Mouse (Mus musculus): Measurements from ENCODE around the gene Camta1. TPM values are rescaled to one million over a fixed set of nuclear protein-coding genes. Genes with fewer than 3 reads are reported as not detected.
"Not testable (repeated sequence)": the region's sequence is repeated elsewhere in the genome, so short reads cannot be mapped to it uniquely, and the experiment has no call there.

The Camta1 gene
- total RNA-seq, 2 experiments from 2014 or later = 91.0 to 104 TPM

DNA sequence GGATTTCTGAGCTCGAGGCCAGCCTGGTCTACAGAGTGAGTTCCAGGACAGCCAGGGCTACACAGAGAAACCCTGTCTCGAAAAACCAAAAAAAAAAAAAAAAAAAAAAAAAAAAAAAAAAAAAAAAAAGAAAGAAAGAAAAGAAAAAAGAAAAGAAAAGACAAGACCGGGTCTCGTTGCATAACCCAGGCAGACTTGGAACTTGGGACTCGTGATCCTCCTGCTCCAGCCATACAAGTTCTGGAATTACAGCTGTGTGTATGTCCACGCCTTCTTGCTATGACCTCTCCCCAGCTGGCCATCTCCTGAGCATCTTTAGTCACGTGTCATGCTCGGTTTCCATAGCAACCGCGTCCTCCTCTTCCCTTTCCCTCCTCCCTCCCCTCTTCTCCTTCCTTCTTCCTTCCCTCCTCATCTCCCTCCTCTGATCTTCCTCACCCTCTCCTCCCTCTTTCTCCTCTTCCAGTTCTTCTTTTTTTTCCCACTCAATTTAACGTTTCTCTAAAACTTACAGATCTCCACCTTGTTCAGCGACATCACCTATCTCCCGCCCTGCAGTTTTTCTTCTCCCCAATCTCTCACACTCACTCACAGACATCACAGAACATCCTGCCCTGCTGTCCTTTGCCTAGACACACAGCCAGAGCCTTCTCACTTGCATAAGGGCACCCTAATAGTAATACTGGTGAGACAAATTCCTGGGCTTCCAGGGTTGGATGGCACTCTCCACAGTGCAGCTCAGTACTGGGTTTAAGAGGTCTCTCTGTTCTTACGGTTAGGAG lies 934.6 kb downstream of the Camta1 start:
- no peak for DNase-seq

DNA sequence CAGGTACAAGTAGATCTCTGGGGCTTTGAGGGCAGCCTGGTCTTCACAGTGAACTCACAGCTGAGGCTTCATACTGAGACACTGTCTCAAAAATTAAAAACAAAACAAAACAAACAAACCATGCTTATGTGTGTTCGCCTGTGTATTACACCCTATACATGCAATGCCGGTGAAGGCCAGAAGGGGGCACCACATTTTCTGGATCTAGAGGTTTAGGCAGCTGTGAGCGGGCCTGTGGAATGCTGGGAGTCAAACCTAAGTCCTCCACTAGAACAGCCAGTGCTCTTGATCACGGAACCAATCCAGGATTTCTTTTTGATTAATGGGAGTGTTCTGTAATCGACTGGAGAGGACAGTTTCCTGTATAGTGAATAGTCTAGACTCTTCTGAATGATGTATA lies 935.8 kb downstream of the Camta1 start:
- no peak for DNase-seq

DNA sequence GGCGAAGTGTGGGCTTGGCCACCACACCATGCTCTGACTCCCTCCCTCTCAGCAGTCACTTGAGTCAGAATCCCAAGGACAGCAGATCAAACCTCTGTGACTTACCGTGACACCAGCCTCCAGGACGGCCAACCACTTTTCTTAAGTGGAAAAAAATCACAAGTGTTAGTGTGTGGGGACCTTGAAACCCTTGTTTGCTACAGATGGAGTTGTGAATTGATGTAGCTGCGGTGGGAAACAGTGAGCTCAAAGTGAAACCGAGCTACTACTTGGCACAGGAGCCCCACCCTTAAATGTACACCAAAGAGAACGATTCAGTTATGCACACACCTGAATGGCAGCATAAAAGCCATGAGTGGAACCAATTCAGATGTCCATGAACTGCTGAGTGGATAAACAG lies 936.7 kb downstream of the Camta1 start:
- DNase-seq = no peak

DNA sequence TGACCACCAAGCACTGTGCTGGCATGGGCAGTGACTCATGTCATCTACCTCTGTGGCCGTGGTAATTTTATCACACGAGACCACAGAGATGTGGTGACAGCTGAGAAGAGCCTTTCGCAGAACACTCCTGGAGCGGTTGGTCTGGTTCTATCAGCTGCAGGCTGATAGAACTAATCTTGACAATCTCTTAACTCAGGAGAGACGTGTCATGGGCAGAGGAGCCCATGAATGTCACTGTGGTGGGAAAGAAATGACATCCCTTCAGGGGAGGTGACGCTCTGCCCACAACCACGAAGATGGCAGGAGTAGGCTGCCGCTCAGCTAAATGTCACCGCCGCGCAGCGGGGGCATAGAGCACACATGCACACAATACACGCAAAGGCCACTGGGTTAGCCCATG lies 937.4 kb downstream of the Camta1 start:
- DNase-seq = no peak

DNA sequence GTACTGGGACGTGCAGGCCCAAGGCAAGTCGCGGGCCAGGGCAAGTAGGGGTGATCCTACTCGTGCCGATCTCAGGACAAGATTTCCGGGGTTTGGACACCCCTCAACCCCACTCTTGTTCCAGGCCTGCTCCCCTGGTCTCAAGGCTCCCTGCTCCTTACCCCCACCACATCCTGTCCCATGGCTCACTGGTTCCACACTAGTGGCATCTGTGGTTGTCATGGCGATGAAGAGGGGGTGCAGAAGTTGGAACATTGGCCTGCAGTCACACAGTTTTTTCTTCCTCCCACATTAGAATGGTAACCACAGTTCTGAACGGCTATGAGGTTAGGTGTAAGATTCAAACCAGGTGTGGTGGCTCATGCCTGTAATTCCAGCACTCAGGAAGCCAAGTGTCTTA lies 940.5 kb downstream of the Camta1 start:
- DNase-seq = no peak

DNA sequence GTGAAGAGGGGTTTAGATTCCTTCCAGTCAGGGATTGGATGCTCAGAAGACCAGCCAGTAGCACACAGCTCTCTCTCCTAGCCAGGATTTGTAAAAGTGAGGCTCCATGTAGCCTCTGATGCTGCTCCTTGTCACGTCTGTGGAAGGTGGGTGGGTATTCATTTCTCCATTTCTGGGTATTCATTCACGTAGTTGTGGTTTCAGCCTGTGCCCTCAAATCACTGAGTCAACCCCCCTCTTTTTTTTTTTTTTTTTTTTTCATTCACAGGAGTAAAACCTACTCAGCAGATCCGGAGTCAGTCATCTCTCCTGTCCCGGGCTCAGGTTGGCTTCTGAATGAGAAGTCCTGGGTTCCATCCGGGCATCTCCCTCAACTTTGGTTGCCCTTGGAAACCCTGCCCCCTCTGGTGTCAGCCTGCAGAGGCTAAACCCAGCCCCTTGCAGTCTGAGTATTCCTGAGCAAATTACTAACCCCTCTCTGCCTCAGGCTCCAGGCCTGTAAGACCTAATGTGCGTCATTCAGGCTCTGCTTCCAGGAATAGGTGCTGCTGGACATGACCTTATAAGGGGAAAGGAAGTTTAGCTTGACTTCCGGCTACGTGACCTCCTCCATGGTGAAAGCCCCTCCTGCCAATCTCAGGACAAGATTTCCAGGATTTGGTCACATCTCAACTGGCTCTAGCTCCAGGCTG lies 944.2 kb downstream of the Camta1 start:
- DNase-seq = no peak

DNA sequence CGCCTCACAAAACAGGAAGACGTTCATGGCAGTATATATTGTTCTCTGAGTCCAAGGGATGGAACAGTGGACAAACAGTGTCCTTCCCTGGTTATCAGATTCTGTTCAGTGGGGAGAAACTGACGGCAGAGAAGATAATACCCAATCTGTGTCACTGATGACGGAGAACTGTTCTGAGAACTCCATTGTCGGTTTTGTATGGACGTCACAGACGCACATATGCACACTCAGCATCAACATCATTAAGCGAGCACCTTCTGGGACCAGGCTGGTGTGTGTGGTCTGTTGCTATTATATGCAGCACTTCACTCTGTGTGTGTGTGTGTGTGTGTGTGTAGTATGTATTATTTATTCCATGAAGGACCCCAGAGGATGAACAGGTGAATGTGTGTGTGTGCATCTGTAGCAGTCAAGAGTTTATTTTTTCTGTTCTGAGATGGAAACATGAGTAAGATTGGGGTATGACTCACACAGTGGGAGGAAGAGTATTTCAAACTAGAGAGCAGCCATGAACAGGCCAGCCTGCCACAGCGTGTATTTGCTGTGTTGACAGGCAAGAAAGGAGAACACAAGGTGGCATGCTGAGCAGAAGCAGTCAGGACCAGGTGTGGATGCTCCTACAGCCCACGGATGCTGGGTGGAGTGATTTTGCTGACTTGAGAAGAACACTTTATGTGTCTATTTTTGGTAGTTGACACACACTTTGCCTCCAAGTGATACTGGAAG lies 946.3 kb downstream of the Camta1 start:
- no peak for DNase-seq

DNA sequence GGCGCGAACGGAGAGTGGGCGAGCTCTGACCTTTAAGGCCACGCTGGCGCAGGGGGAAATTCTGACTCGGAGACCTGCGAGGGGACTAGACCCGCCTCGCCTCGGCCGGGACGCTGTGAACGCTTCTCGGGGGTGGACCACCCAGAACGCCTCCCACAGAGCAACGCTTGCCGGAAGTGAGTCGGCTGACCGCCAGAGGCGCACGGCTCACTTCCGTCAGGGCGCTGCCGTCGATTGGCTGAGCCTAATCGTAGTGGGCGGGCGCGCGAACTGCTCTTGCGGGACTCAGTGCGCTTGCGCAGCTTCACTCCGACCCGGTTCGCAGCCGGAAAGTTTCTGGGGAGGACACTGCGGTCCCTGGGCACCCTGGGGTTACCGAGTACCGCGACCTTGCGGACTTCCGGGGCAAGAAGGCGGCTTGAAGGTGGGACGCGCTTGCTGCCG lies 947.4 kb downstream of the Camta1 start, which contains the start of the genes Park7 and Tnfrsf9:
TSS of gene Park7 (minus strand) at position 148 of the 444 bp plus-strand sequence.
TSS of gene Tnfrsf9 (plus strand) at position 273 of the 444 bp plus-strand sequence.
- peak; percentile 96 for DNase-seq

DNA sequence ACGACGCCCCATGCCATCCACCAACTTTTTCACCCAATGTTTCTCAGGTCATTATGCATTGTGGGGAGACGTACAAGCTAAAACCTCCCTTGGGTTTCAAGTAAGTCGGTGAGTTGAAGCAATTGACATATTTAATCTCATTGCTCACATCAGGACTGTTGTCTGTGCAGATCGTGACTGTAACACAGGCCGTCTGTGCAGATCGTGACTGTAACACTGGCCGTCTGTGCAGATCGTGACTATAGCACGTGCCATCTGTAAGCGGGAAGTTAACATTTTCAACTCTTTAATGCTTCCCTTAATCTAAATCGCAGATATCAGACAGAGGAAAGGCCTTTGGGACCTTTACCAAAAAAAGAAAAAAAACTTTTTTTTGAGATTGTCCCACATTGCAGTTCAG lies 947.9 kb downstream of the Camta1 start:
- DNase-seq = no peak

DNA sequence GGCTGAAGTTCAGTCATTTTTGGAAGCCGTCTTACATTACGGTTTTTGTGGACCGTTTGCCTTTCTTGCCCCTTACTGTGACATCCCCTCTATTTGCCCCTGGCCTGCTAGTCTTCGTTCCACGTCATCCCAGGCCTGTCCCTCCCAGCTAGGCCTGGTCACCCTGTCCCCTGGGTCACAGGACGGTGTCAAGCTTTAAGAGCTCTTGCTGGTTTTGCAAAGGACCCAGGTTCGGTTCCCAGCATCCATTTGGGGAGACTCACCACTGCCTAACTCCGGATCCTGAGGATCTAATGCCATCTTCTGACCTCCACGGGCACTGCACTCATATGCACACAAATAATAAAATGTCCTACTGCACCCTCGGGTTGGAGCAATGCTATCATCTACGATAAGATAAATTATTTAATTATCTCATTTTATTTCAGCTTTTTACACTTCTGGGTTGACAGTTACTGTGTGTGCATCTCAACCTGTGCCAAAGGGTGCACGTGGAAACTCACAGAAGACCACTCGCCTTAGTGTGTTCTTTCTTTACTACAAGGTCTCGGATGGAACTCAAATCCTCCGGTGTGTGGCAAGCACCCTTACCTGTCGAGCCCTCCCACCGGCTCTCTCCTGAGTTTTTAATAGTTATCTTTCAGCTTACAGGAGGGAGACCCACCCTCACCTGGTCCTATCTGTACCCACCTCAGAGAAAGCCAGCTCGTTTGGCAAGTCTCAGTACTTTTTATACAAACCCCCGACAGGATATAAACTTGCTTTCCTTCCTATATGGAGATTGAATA lies 951.3 kb downstream of the Camta1 start:
- DNase-seq = no peak

DNA sequence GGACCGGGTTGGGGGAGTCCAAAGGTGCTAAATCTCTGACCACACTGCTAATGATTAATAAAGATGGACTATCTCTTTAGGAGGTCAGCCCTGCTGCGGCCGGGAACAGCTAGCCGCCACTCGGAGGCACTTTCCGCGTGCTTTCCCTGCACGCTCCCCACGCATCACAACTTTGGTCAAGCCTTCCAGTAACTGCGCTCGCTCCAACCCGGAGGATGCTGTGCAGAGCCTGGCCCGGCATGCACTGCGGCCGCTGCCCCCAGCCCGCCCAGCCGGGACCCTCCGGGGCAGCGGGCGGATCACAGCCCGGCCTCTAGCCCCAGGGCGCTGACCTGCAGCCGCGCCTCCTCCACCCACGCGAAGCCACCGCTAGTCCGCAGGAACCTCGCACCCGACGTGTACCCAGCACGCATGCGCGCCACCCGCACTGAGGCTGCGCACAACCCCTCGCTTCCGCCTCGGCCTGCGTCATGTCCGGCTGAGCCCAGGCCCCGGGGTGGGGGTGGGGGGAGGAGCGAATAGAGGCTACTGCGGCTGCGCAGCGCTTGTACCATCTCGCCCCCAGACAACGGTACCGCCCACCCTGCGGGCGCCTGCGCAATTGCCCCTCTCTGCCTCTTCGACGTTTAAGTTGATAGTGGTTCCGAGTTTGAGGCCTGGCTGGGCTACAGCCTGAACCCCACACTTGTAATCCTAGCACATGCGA lies 952.1 kb downstream of the Camta1 start:
- DNase-seq = peak; percentile 99

DNA sequence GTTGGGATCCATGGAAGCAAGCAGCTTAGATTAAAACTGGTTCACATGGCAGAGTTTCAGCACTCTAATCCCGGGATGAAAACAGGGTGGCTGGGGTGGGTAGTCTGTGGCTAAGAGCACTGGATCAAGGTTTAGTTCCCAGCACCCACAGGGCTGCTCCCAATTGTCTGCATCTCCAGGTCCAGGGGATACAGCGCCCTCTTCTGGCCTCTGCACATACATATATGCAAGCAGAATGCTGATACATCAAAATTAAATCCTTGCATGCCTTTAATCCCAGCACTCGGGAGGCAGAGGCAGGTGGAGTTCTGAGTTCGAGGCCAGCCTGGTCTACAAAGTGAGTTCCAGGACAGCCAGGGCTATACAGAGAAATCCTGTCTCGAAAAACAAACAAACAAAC lies 953.2 kb downstream of the Camta1 start:
- DNase-seq = not testable (repeated sequence)

DNA sequence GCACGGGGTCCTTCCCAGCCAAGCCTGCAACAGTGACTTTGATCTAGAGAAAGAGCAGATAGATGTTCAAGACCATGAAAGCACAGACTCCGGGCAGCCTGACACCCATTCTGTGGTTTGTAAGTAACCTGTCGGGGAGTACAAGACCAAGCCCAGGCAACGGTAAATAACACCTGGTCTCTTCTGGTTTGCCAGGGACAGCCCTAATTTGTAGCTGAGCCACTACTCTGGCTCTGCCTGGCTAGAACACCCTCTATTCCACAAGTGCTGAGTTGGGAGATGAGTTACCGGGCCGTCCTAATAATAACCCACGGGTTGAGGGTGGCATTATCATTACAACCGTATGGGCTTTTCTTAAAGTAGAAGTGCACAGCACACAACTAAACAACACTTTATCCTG lies 954.6 kb downstream of the Camta1 start:
- peak; percentile 51 for DNase-seq

DNA sequence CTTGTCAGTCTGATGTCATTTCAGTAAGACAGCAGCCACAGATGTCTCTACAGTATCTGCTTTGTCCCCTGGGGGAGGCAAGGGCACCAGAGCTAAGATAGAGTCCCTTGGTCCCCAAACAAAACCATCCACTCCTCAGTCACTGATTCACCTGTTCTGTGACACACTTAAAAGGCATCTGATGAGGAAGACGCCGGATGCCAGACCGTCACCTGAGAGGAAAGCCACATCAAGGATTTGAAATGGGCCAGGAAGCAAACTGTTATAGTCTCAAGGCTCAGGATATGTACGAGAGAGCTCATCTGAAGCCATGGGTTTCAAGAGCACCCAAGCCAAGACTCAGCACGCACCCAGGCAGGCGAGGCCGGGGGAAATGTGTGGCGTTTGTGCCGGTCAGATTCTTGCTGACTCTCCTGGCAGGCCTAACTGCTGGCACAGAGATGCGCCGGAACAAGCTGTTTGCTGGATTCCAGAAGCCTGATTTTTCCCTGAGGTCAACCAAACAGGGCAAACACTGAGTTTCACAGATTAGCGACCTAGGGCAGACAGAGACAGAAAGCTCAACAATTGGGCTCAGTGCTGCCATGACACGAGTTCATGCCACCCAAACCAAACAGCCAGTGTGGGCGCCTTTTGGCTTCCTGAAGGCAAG lies 958.5 kb downstream of the Camta1 start:
- peak; percentile 78 for DNase-seq

DNA sequence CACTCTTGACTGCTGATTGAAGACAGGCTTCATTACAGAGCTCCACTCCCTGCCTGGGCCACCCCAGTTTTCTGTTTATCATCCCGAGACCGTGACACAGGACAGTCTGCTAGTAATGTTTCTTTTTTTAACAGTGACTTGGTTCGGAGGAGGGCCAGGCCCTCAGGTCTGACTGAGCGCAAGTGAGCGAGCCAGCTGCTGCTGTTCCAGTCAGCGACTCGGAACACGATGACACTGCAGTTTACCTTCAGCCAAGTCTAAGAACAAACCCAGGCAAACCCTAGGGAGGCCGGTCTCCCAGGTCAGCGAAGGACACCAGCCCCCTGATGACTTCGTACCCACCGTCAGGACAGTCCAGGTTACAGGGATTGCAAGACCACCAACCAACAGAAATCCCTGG lies 959.6 kb downstream of the Camta1 start:
- DNase-seq = peak; percentile 82

DNA sequence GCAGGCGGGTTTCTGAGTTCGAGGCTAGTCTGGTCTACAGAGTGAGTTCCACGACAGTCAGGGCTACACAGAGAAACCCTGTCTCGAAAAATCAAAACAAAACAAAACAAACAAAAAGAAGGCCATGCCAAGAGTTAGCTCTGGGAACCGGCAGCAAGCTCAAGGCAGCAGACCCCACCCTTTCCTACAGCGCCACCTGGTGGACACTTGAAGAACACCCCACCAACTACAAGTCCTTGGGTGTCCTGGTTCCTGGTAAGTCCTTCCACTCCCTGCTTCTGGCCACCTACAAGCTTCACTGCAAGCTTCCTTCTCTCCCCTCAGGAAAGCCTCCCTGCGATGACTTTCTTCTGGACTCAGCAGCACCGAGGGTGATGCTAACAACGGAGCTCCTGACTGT lies 960.0 kb downstream of the Camta1 start:
- DNase-seq = peak; percentile 78

DNA sequence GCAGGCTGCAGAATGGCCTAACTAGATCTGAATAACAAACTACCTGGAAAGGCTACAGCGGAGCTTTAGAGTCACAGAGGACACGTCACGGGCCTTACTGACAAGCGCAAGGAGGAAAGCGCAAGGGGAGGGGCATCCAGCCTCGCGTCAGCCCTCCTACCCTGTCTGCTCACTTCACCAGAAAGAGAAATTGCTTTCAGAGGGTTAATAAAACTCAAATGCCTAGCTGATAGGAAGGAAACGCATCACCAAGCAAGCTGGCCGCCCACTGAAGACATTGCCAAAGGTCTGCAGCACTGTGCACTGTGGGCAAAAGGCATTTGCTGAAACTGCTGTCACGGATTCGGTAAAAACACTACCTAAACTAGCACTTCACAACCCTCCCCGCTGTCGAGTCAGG lies 961.2 kb downstream of the Camta1 start:
- no peak for DNase-seq

DNA sequence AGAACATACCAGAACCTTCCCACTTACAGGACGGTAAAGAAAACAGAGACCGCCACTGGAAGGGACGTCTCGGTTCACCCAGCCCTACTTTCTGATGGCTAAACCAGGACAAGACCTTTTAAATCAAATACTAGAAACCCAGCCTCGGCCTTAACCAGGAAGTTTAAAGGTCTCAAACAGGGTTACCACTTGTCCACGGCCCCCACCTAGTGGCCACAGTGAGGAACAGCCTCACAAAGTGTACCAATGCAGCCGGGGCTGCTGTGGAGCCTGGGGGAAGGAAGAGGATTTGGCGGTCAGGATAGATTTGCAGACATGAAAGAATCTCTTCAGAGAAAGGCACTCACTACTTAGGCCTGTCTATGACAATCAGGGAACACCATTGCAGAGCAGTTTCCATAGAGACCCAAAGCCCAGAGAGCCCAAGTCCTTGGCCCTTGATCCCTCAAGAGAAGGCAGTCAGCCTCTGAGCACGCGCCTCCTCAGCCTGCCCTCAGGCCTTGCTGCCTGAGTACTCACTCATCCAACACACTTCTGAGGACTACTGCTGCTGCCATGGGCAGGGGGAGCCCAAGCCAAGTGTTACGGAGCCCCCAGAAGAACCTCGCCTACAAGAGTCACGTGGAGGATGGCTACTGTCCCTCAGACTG lies 962.8 kb downstream of the Camta1 start:
- peak; percentile 64 for DNase-seq

DNA sequence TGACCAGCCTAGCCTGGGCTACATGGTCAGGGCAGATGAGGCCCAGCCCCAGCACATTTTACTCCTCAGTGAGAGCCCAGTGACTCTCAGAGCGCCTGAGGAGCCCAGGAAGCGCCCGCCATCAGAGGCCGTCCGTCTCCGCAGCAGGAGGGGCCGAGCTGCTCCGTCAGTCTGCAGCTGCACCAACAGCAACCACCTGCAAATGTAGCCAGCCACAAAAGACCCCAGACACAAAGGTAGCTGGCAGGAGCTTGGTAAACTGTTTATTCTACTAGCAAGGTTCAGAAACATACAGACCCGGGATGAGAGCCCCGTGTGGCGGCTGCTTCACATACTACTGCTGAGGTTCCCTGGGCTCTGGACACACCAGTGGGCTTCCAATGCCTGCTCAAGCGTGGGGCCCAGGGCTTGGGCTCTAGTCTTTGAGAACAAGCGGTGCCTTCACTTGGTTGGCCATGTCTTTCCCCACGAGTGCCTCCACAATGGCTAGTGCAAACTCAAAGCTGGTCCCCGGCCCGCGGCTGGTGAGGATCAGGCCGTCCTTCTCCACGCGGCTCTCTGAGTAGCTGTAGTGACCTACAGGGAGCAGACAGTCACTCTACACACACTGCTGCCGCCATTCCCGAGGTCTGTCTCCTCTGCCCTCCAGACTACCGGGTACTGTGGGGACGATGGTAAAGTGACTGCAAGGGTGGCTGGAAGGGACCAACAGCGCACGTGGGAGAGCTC lies 964.6 kb downstream of the Camta1 start:
- no peak for DNase-seq

Data from gastrocnemius, postnatal 25 days (tissue).